12 mouse cellular contexts compared by ENCODE assay signal in genomic region chr17:6995504-6995903, GRCm38 (mm10). TPM values are rescaled to one million over a fixed set of nuclear protein-coding genes. Genes with fewer than 3 reads are reported as not detected.
"Had no signal": no experiment of that assay in that cellular context is flagged by ENCODE, and none has a peak within 500 bp of the region (broad histone marks: within the 10 kb centered on the region; RNA-seq: fewer than 3 reads in every experiment).

No protein-coding gene starts in this region.

RNA-seq across cellular contexts. Expression of gene Gm49721, which starts 16.8 kb away (rescaled TPM):
- polyA plus RNA-seq: heart, embryonic 14.5 days; intestine, embryonic 16.5 days had no signal

RNA-seq across cellular contexts. Expression of gene Gm1604a, which starts 29.9 kb away (rescaled TPM):
- polyA plus RNA-seq: heart, embryonic 10.5 days; heart, embryonic 12.5 days; heart, embryonic 14.5 days; hindbrain, embryonic 10.5 days; hindbrain, embryonic 12.5 days; hindbrain, embryonic 14.5 days; intestine, embryonic 14.5 days; intestine, embryonic 16.5 days; limb, embryonic 10.5 days; limb, embryonic 12.5 days; limb, embryonic 14.5 days; liver, embryonic 11.5 days had no signal
